Mouse (Mus musculus): ENCODE data around the gene Prune2. TPM values are rescaled to one million over a fixed set of nuclear protein-coding genes. Genes with fewer than 3 reads are reported as not detected.

Prune2 gene
- polyA plus RNA-seq, 1 experiment from 2014 or later, result 1.2 TPM

GRCm38 (mm10) chr19:17013085-17013484, 57.2 kb downstream of the Prune2 start:
- 73% methylated on average over 2 of the region's 2 CpGs for WGBS
- Histone ChIP-seq H3K9ac (ENCODE audit: low read length) (no peak overlapping the region), H3K36me3 (ENCODE audit: control insufficient read depth, insufficient read depth, low read length) (no peaks in the 10 kb centered on the region), H3K4me3 (ENCODE audit: low read depth, low read length) (no peak overlapping the region), H3K4me2 (ENCODE audit: low read depth, low read length, severe bottlenecking) (no peak overlapping the region), H3K27ac (ENCODE audit: low read depth, low read length) (no peak overlapping the region), H3K4me1 (replicated peaks; ENCODE audit: control insufficient read depth, insufficient read depth, low read length) (no peaks in the 10 kb centered on the region; the same call in 1 of the 2 replicates), H3K27me3 (ENCODE audit: control insufficient read depth, insufficient read depth, low read length) (no peaks in the 10 kb centered on the region), H3K9me3 (ENCODE audit: control insufficient read depth, low read length) (no peaks in the 10 kb centered on the region)
- DNase-seq (ENCODE audit: low spot score) (no peak), ATAC-seq (replicated peaks; ENCODE audit: low FRiP score) (no peak)

- H3K36me3 ChIP-seq (ENCODE audit: control insufficient read depth, insufficient read depth, low read length), result no peaks in the 10 kb centered on the region
- no peaks in the 10 kb centered on the region for H3K9me3 ChIP-seq (ENCODE audit: control insufficient read depth, low read length)
- H3K9ac ChIP-seq (ENCODE audit: low read length), result no peak overlapping the region
- WGBS, result 89% methylated on average over 10 of the region's 10 CpGs
- DNase-seq (ENCODE audit: low spot score) (no peak), ATAC-seq (replicated peaks; ENCODE audit: low FRiP score) (no peak)
- no peak overlapping the region for H3K4me2 ChIP-seq (ENCODE audit: low read depth, low read length, severe bottlenecking)
- H3K4me3 ChIP-seq (ENCODE audit: low read depth, low read length), result no peak overlapping the region
- no peaks in the 10 kb centered on the region; the same call in 1 of the 2 replicates for H3K4me1 ChIP-seq (replicated peaks; ENCODE audit: control insufficient read depth, insufficient read depth, low read length)
- H3K27me3 ChIP-seq (ENCODE audit: control insufficient read depth, insufficient read depth, low read length), result no peaks in the 10 kb centered on the region
- H3K27ac ChIP-seq (ENCODE audit: low read depth, low read length), result no peak overlapping the region
Observed at GRCm38 (mm10) chr19:17014337-17015124, 58.6 kb downstream of the Prune2 start.

- H3K4me3 ChIP-seq (ENCODE audit: low read depth, low read length), result no peak overlapping the region
- no peaks in the 10 kb centered on the region for H3K9me3 ChIP-seq (ENCODE audit: control insufficient read depth, low read length)
- H3K4me2 ChIP-seq (ENCODE audit: low read depth, low read length, severe bottlenecking), result no peak overlapping the region
- WGBS, result 84% methylated on average over 4 of the region's 4 CpGs
- no peak for DNase-seq (ENCODE audit: low spot score)
- no peaks in the 10 kb centered on the region for H3K27me3 ChIP-seq (ENCODE audit: control insufficient read depth, insufficient read depth, low read length)
- no peak overlapping the region for H3K27ac ChIP-seq (ENCODE audit: low read depth, low read length)
- ATAC-seq (replicated peaks; ENCODE audit: low FRiP score), result no peak
- H3K9ac ChIP-seq (ENCODE audit: low read length), result no peak overlapping the region
- H3K36me3 ChIP-seq (ENCODE audit: control insufficient read depth, insufficient read depth, low read length), result no peaks in the 10 kb centered on the region
- H3K4me1 ChIP-seq (replicated peaks; ENCODE audit: control insufficient read depth, insufficient read depth, low read length), result no peaks in the 10 kb centered on the region
Observed at GRCm38 (mm10) chr19:17024748-17025147, 68.8 kb downstream of the Prune2 start.

GRCm38 (mm10) chr19:17030276-17030675, 74.4 kb downstream of the Prune2 start:
- H3K27ac ChIP-seq (ENCODE audit: low read depth, low read length), result no peak overlapping the region
- H3K4me2 ChIP-seq (ENCODE audit: low read depth, low read length, severe bottlenecking), result no peak overlapping the region
- no peak overlapping the region for H3K9ac ChIP-seq (ENCODE audit: low read length)
- H3K36me3 ChIP-seq (ENCODE audit: control insufficient read depth, insufficient read depth, low read length), result no peaks in the 10 kb centered on the region
- 6% methylated on average over 3 of the region's 3 CpGs for WGBS
- no peaks in the 10 kb centered on the region for H3K27me3 ChIP-seq (ENCODE audit: control insufficient read depth, insufficient read depth, low read length)
- DNase-seq (ENCODE audit: low spot score) (peak; percentile 78), ATAC-seq (replicated peaks; ENCODE audit: low FRiP score) (peak; percentile 53)
- no peaks in the 10 kb centered on the region for H3K9me3 ChIP-seq (ENCODE audit: control insufficient read depth, low read length)
- no peak overlapping the region for H3K4me3 ChIP-seq (ENCODE audit: low read depth, low read length)
- H3K4me1 ChIP-seq (replicated peaks; ENCODE audit: control insufficient read depth, insufficient read depth, low read length), result no peaks in the 10 kb centered on the region

GRCm38 (mm10) chr19:17032314-17032713, 76.4 kb downstream of the Prune2 start:
- 88% methylated on average over 3 of the region's 3 CpGs for WGBS
- H3K27ac ChIP-seq (ENCODE audit: low read depth, low read length), result no peak overlapping the region
- ATAC-seq (replicated peaks; ENCODE audit: low FRiP score) (no peak), DNase-seq (ENCODE audit: low spot score) (no peak)
- no peak overlapping the region for H3K4me2 ChIP-seq (ENCODE audit: low read depth, low read length, severe bottlenecking)
- no peaks in the 10 kb centered on the region for H3K9me3 ChIP-seq (ENCODE audit: control insufficient read depth, low read length)
- H3K27me3 ChIP-seq (ENCODE audit: control insufficient read depth, insufficient read depth, low read length), result no peaks in the 10 kb centered on the region
- no peak overlapping the region for H3K4me3 ChIP-seq (ENCODE audit: low read depth, low read length)
- no peak overlapping the region for H3K9ac ChIP-seq (ENCODE audit: low read length)
- H3K36me3 ChIP-seq (ENCODE audit: control insufficient read depth, insufficient read depth, low read length), result no peaks in the 10 kb centered on the region
- no peaks in the 10 kb centered on the region for H3K4me1 ChIP-seq (replicated peaks; ENCODE audit: control insufficient read depth, insufficient read depth, low read length)

- WGBS, result 73% methylated on average over 4 of the region's 4 CpGs
- Histone ChIP-seq H3K4me2 (ENCODE audit: low read depth, low read length, severe bottlenecking) (no peak overlapping the region), H3K36me3 (ENCODE audit: control insufficient read depth, insufficient read depth, low read length) (no peaks in the 10 kb centered on the region), H3K4me3 (ENCODE audit: low read depth, low read length) (no peak overlapping the region), H3K9ac (ENCODE audit: low read length) (no peak overlapping the region), H3K4me1 (replicated peaks; ENCODE audit: control insufficient read depth, insufficient read depth, low read length) (no peaks in the 10 kb centered on the region), H3K27me3 (ENCODE audit: control insufficient read depth, insufficient read depth, low read length) (no peaks in the 10 kb centered on the region), H3K27ac (ENCODE audit: low read depth, low read length) (no peak overlapping the region), H3K9me3 (ENCODE audit: control insufficient read depth, low read length) (no peaks in the 10 kb centered on the region)
- ATAC-seq (replicated peaks; ENCODE audit: low FRiP score) (no peak), DNase-seq (ENCODE audit: low spot score) (no peak)
Observed at GRCm38 (mm10) chr19:17046961-17047360, 91.0 kb downstream of the Prune2 start.

GRCm38 (mm10) chr19:17055892-17056291, 100.0 kb downstream of the Prune2 start:
- 38% methylated on average over 3 of the region's 3 CpGs for WGBS
- ATAC-seq (replicated peaks; ENCODE audit: low FRiP score), result no peak
- DNase-seq (ENCODE audit: low spot score), result no peak
- Histone ChIP-seq H3K9me3 (ENCODE audit: control insufficient read depth, low read length) (no peaks in the 10 kb centered on the region), H3K4me3 (ENCODE audit: low read depth, low read length) (no peak overlapping the region), H3K4me2 (ENCODE audit: low read depth, low read length, severe bottlenecking) (no peak overlapping the region), H3K27me3 (ENCODE audit: control insufficient read depth, insufficient read depth, low read length) (no peaks in the 10 kb centered on the region), H3K36me3 (ENCODE audit: control insufficient read depth, insufficient read depth, low read length) (no peaks in the 10 kb centered on the region), H3K9ac (ENCODE audit: low read length) (no peak overlapping the region), H3K27ac (ENCODE audit: low read depth, low read length) (no peak overlapping the region), H3K4me1 (replicated peaks; ENCODE audit: control insufficient read depth, insufficient read depth, low read length) (no peaks in the 10 kb centered on the region)

GRCm38 (mm10) chr19:17060106-17060505, 104.2 kb downstream of the Prune2 start:
- ATAC-seq (replicated peaks; ENCODE audit: low FRiP score), result no peak
- Histone ChIP-seq H3K9ac (ENCODE audit: low read length) (no peak overlapping the region), H3K4me3 (ENCODE audit: low read depth, low read length) (no peak overlapping the region), H3K9me3 (ENCODE audit: control insufficient read depth, low read length) (no peaks in the 10 kb centered on the region), H3K4me1 (replicated peaks; ENCODE audit: control insufficient read depth, insufficient read depth, low read length) (no peaks in the 10 kb centered on the region), H3K4me2 (ENCODE audit: low read depth, low read length, severe bottlenecking) (no peak overlapping the region), H3K27ac (ENCODE audit: low read depth, low read length) (no peak overlapping the region), H3K36me3 (ENCODE audit: control insufficient read depth, insufficient read depth, low read length) (no peaks in the 10 kb centered on the region), H3K27me3 (ENCODE audit: control insufficient read depth, insufficient read depth, low read length) (no peaks in the 10 kb centered on the region)
- DNase-seq (ENCODE audit: low spot score), result no peak
- 86% methylated on average over 5 of the region's 5 CpGs for WGBS

- Histone ChIP-seq H3K4me2 (ENCODE audit: low read depth, low read length, severe bottlenecking) (no peak overlapping the region), H3K27ac (ENCODE audit: low read depth, low read length) (no peak overlapping the region), H3K9ac (ENCODE audit: low read length) (no peak overlapping the region), H3K27me3 (ENCODE audit: control insufficient read depth, insufficient read depth, low read length) (no peaks in the 10 kb centered on the region), H3K36me3 (ENCODE audit: control insufficient read depth, insufficient read depth, low read length) (no peaks in the 10 kb centered on the region), H3K4me3 (ENCODE audit: low read depth, low read length) (no peak overlapping the region), H3K4me1 (replicated peaks; ENCODE audit: control insufficient read depth, insufficient read depth, low read length) (no peaks in the 10 kb centered on the region), H3K9me3 (ENCODE audit: control insufficient read depth, low read length) (no peaks in the 10 kb centered on the region)
- DNase-seq (ENCODE audit: low spot score) (no peak), ATAC-seq (replicated peaks; ENCODE audit: low FRiP score) (no peak)
Observed at GRCm38 (mm10) chr19:17064421-17064820, 108.5 kb downstream of the Prune2 start.
